Mouse (Mus musculus) C2C12 (cell line): ENCODE data around the gene Hcst.

Experiments used
- CEBPB ChIP-seq: IDR thresholded peaks from one replicate; pipeline ENCODE4 v1.6.1; 2011; ENCODE audit warnings: low read depth, mild to moderate bottlenecking, control low read depth, moderate library complexity
- CTCF ChIP-seq: IDR thresholded peaks from one replicate; pipeline ENCODE4 v1.5.1; 2011; ENCODE audit not compliant: control insufficient read depth, insufficient read depth, insufficient read length
- FOSL1 ChIP-seq: IDR thresholded peaks from one replicate; pipeline ENCODE4 v1.8.0; 2011; ENCODE audit warnings: mild to moderate bottlenecking, low read length; ENCODE audit not compliant: poor library complexity, insufficient read depth, severe bottlenecking
- MAX ChIP-seq: IDR thresholded peaks from one replicate; pipeline ENCODE4 v1.6.1; 2011; ENCODE audit warnings: mild to moderate bottlenecking, control low read depth
- MYOD1 ChIP-seq: IDR thresholded peaks from one replicate; pipeline ENCODE4 v1.6.1; 2011; ENCODE audit warnings: low read depth; ENCODE audit not compliant: control insufficient read depth, insufficient read length
- MYOG ChIP-seq: IDR thresholded peaks from one replicate; pipeline ENCODE4 v1.6.1; 2011; ENCODE audit not compliant: control insufficient read depth, insufficient read length; ENCODE audit errors: extremely low read depth
- USF1 ChIP-seq: IDR thresholded peaks from one replicate; pipeline ENCODE4 v1.6.1; 2011; ENCODE audit warnings: low read depth, mild to moderate bottlenecking, control low read depth, moderate library complexity

DNA sequence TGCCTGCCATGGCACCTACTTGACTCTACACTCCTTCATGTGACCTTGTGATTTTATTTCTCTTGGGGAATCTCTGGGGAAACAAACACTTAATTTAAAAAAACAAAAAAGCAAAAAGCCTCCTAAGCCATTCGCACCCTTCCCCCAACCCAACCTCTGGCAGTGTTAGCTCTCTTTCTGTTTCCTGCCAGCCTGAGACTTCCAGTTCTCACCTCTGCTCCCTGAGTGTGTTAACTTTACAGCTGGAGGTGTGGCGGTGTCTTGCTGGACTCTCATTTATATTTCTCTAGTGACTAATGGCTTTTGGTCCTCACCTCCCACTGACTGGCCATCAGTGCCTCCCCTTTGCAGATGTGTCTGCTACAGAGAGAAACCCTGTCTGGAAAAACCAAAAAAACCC, 9.9 kb downstream of the Hcst start:
- no peak for TF ChIP-seq CTCF
- no peak for TF ChIP-seq MAX
- TF ChIP-seq USF1 = no peak
- TF ChIP-seq MYOG = no peak
- no peak for TF ChIP-seq CEBPB
- TF ChIP-seq FOSL1 = no peak
- no peak for TF ChIP-seq MYOD1
